Mouse (Mus musculus) forebrain, embryonic 12.5 days (tissue): ENCODE measurements around the gene Zmym1. TPM values are rescaled to one million over a fixed set of nuclear protein-coding genes. Genes with fewer than 3 reads are reported as not detected.
"Not testable (repeated sequence)": the region's sequence is repeated elsewhere in the genome, so short reads cannot be mapped to it uniquely, and the experiment has no call there.

Experiments
- ATAC-seq: fragments of 200-750 bp; cut with Nextera tagmentation; 2 replicates; pipeline ENCODE4 v1.8.0; 2017; ENCODE audit warnings: moderate TSS enrichment; ENCODE audit not compliant: low FRiP score
- H3K27ac ChIP-seq: fragments of 300-500 bp; sonication (generic); 2 replicates; pipeline ENCODE4 v1.5.1; 2016; ENCODE audit warnings: mild to moderate bottlenecking
- H3K27me3 ChIP-seq: fragments of 300-500 bp; sonication (generic); 2 replicates; pipeline ENCODE4 v1.6.1; 2016; ENCODE audit warnings: mild to moderate bottlenecking
- H3K36me3 ChIP-seq: fragments of 300-500 bp; sonication (generic); replicated peaks from 2 replicates; pipeline ENCODE4 v1.6.1; 2016; ENCODE audit warnings: mild to moderate bottlenecking
- H3K4me1 ChIP-seq: fragments of 300-500 bp; sonication (generic); 2 replicates; pipeline ENCODE4 v1.6.1; 2016
- H3K4me2 ChIP-seq: fragments of 300-500 bp; sonication (generic); 2 replicates; pipeline ENCODE4 v1.6.1; 2016; ENCODE audit warnings: mild to moderate bottlenecking, moderate library complexity
- H3K4me3 ChIP-seq: fragments of 300-500 bp; sonication (generic); replicated peaks from 2 replicates; pipeline ENCODE4 v1.5.1; 2016; ENCODE audit warnings: mild to moderate bottlenecking
- H3K9ac ChIP-seq: fragments of 300-500 bp; sonication (generic); 2 replicates; pipeline ENCODE4 v1.6.1; 2016; ENCODE audit warnings: mild to moderate bottlenecking
- H3K9me3 ChIP-seq: fragments of 300-500 bp; sonication (generic); 2 replicates; pipeline ENCODE4 v1.6.1; 2016
- WGBS: fragments of 180-500 bp; shearing (Covaris S2); methylation state at CpG from one replicate; pipeline ENCODE4 v1.1.7; 2016; 5-methylcytosine and 5-hydroxymethylcytosine counted together
- polyA plus RNA-seq: library from polyadenylated mRNA; unstranded; fragments of >200 nt; fragmentation: Nextera tagmentation; extraction: Ambion mirVana; gene quantifications from 2 replicates; pipeline ENCODE4 v1.2.1, GENCODE M21; 2016

Zmym1 gene
- polyA plus RNA-seq, 1 experiment from 2014 or later: 29.7 TPM

GRCm38 (mm10) chr4:127023201-127023600 lies 37.8 kb downstream of the Zmym1 start:
- H3K4me1 ChIP-seq: peaks cover 29% of the 10 kb centered on the region
- H3K36me3 ChIP-seq: peaks cover 47% of the 10 kb centered on the region
- H3K27me3 ChIP-seq: no peaks in the 10 kb centered on the region
- H3K27ac ChIP-seq: no peak overlapping the region
- no peaks in the 10 kb centered on the region for H3K9me3 ChIP-seq
- ATAC-seq: no peak
- H3K4me3 ChIP-seq: peak overlapping the region; percentile 100
- peak overlapping the region; percentile 91 for H3K4me2 ChIP-seq
- 4% methylated on average over 9 of the region's 9 CpGs for WGBS
- peak overlapping the region; percentile 100 for H3K9ac ChIP-seq

- peak; percentile 72 for ATAC-seq
- Histone ChIP-seq H3K27me3 (no peaks in the 10 kb centered on the region), H3K4me1 (peaks cover 29% of the 10 kb centered on the region), H3K9me3 (no peaks in the 10 kb centered on the region), H3K4me2 (peak overlapping the region; percentile 91), H3K4me3 (peak overlapping the region; percentile 100), H3K9ac (peak overlapping the region; percentile 100), H3K27ac (peak overlapping the region; percentile 98), H3K36me3 (peaks cover 36% of the 10 kb centered on the region)
- WGBS: under 1% methylated on average over 47 of the region's 53 CpGs
These were observed 38.8 kb downstream of the Zmym1 start for GRCm38 (mm10) chr4:127021989-127022626.

- Histone ChIP-seq H3K36me3 (peaks cover 29% of the 10 kb centered on the region), H3K4me2 (peak within 1 kb of the TSS; percentile 91), H3K9me3 (no peaks in the 10 kb centered on the region), H3K27me3 (no peaks in the 10 kb centered on the region), H3K4me1 (peaks cover 26% of the 10 kb centered on the region), H3K27ac (peak within 1 kb of the TSS; percentile 98), H3K9ac (peak within 1 kb of the TSS; percentile 100), H3K4me3 (peak within 1 kb of the TSS; percentile 100)
- under 1% methylated on average over 59 of the region's 87 CpGs for WGBS
- ATAC-seq: peak; percentile 97
These were observed 39.6 kb downstream of the Zmym1 start, which contains the start of gene Sfpq for GRCm38 (mm10) chr4:127021151-127021945. TSS of gene Sfpq (plus strand) at chr4:127021324.

- Histone ChIP-seq H3K27ac (peak overlapping the region; percentile 63; the same call in 1 of the 2 replicates), H3K4me2 (peak overlapping the region; percentile 52), H3K4me1 (peaks cover 20% of the 10 kb centered on the region), H3K9me3 (no peaks in the 10 kb centered on the region), H3K36me3 (peaks cover 21% of the 10 kb centered on the region), H3K9ac (no peak overlapping the region), H3K27me3 (no peaks in the 10 kb centered on the region), H3K4me3 (peak overlapping the region; percentile 100)
- WGBS: 13% methylated on average over 13 of the region's 13 CpGs
- ATAC-seq: no peak
These were observed 40.4 kb downstream of the Zmym1 start for GRCm38 (mm10) chr4:127020411-127021150.

- 78% methylated on average over 4 of the region's 4 CpGs for WGBS
- no peak overlapping the region for H3K27ac ChIP-seq
- H3K4me2 ChIP-seq: no peak overlapping the region
- H3K4me3 ChIP-seq: no peak overlapping the region
- ATAC-seq: no peak
- H3K9me3 ChIP-seq: no peaks in the 10 kb centered on the region
- H3K27me3 ChIP-seq: no peaks in the 10 kb centered on the region
- no peak overlapping the region for H3K9ac ChIP-seq
- no peaks in the 10 kb centered on the region for H3K4me1 ChIP-seq
- no peaks in the 10 kb centered on the region for H3K36me3 ChIP-seq
These were observed 44.6 kb downstream of the Zmym1 start for GRCm38 (mm10) chr4:127016366-127016765.

GRCm38 (mm10) chr4:127015294-127015993 lies 45.5 kb downstream of the Zmym1 start:
- not testable (repeated sequence) for H3K4me1 ChIP-seq, H3K9ac ChIP-seq, H3K27me3 ChIP-seq, H3K36me3 ChIP-seq, H3K9me3 ChIP-seq
- 11% methylated on average over 14 of the region's 26 CpGs for WGBS
- Histone ChIP-seq H3K4me2 (peak overlapping the region; percentile 36; the same call in 1 of the 2 replicates), H3K27ac (peak overlapping the region; percentile 20; the same call in 1 of the 2 replicates), H3K4me3 (peak overlapping the region; percentile 24)
- ATAC-seq: peak; percentile 90

- no peaks in the 10 kb centered on the region for H3K27me3 ChIP-seq
- peaks cover 25% of the 10 kb centered on the region for H3K4me1 ChIP-seq
- H3K27ac ChIP-seq: peak overlapping the region; percentile 76
- H3K4me2 ChIP-seq: peak overlapping the region; percentile 55
- peak overlapping the region; percentile 45; the same call in 1 of the 2 replicates for H3K9ac ChIP-seq
- H3K9me3 ChIP-seq: no peaks in the 10 kb centered on the region; the same call in 1 of the 2 replicates
- ATAC-seq: peak; percentile 87
- WGBS: 11% methylated on average over 25 of the region's 25 CpGs
- peak overlapping the region; percentile 31 for H3K4me3 ChIP-seq
- H3K36me3 ChIP-seq: no peaks in the 10 kb centered on the region
These were observed 55.6 kb downstream of the Zmym1 start for GRCm38 (mm10) chr4:127005113-127005936.

GRCm38 (mm10) chr4:127004384-127004783 lies 56.6 kb downstream of the Zmym1 start:
- ATAC-seq: no peak
- Histone ChIP-seq H3K27me3 (no peaks in the 10 kb centered on the region), H3K4me1 (peaks cover 30% of the 10 kb centered on the region), H3K9ac (no peak overlapping the region), H3K4me3 (no peak overlapping the region), H3K27ac (peak overlapping the region; percentile 76; the same call in 1 of the 2 replicates), H3K9me3 (no peaks in the 10 kb centered on the region; the same call in 1 of the 2 replicates), H3K4me2 (peak overlapping the region; percentile 55; the same call in 1 of the 2 replicates), H3K36me3 (no peaks in the 10 kb centered on the region)
- WGBS: 85% methylated on average over 3 of the region's 3 CpGs

- 29% methylated on average over 8 of the region's 8 CpGs for WGBS
- no peak overlapping the region for H3K27ac ChIP-seq
These were observed 60.3 kb downstream of the Zmym1 start for GRCm38 (mm10) chr4:127000601-127001105.

GRCm38 (mm10) chr4:126999372-126999771 lies 61.6 kb downstream of the Zmym1 start:
- ATAC-seq, H3K9ac ChIP-seq, H3K36me3 ChIP-seq, H3K4me2 ChIP-seq, H3K4me3 ChIP-seq, H3K27ac ChIP-seq, H3K9me3 ChIP-seq, H3K27me3 ChIP-seq: not testable (repeated sequence)
- peaks cover 12% of the 10 kb centered on the region for H3K4me1 ChIP-seq
- 98% methylated on average over 16 of the region's 16 CpGs for WGBS

More at GRCm38 (mm10) chr4:127000601-127001105, 60.3 kb downstream of the Zmym1 start:
- Histone ChIP-seq H3K4me3 (no peak overlapping the region), H3K4me1 (peaks cover 24% of the 10 kb centered on the region), H3K27me3 (no peaks in the 10 kb centered on the region), H3K9me3 (no peaks in the 10 kb centered on the region; the same call in 1 of the 2 replicates), H3K9ac (no peak overlapping the region), H3K36me3 (no peaks in the 10 kb centered on the region), H3K4me2 (0 out of 2 replicates have a peak overlapping the region, but pooled peaks have one; percentile 16)
- ATAC-seq: no peak
